Mouse (Mus musculus) C2C12 (cell line): ENCODE measurements around the gene Spg21.

ENCODE experiments used
- CTCF ChIP-seq: IDR thresholded peaks from one replicate; pipeline ENCODE4 v1.5.1; 2011; ENCODE audit not compliant: control insufficient read depth, insufficient read depth, insufficient read length
- MAX ChIP-seq: IDR thresholded peaks from one replicate; pipeline ENCODE4 v1.6.1; 2011; ENCODE audit warnings: mild to moderate bottlenecking, control low read depth

GRCm38 (mm10) chr9:65491476-65491875, 30.7 kb downstream of the Spg21 start:
- no peak for TF ChIP-seq MAX
- TF ChIP-seq CTCF, result no peak
